Mouse (Mus musculus) skeletal muscle tissue, adult 2 months (tissue): ENCODE measurements at regions not wholly inside any gene's neighbourhood (a gene's known extent, or its start where the extent isn't known, plus 50 kb on each side); places are given as distances from the start of the nearest gene placed in this dataset.

ENCODE experiments used
- DNase-seq: peaks from one replicate; pipeline ENCODE4 v3.0.0-alpha.2; 2012; ENCODE audit warnings: low read depth, low spot score

- no peak for DNase-seq
These were observed 90.9 kb upstream of the Krr1 start for GRCm38 (mm10) chr10:111881339-111882211.

- DNase-seq: no peak
These were observed 89.9 kb upstream of the Krr1 start for GRCm38 (mm10) chr10:111882521-111882920.

GRCm38 (mm10) chr10:111884701-111885100 lies 87.8 kb upstream of the Krr1 start:
- DNase-seq: no peak

- DNase-seq: no peak
These were observed 83.4 kb upstream of the Krr1 start for GRCm38 (mm10) chr10:111889111-111889510.

DNA sequence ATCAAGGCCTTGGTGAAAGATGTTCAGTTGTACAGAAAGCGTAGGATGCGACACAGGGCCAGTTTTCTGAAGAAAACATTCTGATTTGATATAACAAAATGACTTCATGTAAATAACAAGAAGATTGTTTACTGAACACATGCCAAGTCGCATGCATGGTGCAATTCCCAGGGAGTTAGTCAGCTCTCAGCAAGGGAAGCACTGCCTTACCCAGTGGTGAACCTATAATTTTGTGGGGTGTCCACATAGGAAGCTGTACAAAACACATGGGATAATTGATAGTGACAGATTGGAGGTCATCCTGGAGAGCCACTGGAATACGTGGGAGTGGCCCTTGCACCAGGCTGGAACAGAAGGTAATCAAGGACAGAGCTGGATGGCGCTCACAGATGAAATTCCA lies 79.0 kb upstream of the Krr1 start:
- no peak for DNase-seq

- DNase-seq: peak; percentile 49
These were observed 78.5 kb upstream of the Krr1 start for GRCm38 (mm10) chr10:111893941-111894340.

GRCm38 (mm10) chr10:111897361-111897760 lies 75.1 kb upstream of the Krr1 start:
- DNase-seq: no peak

- DNase-seq: no peak
These were observed 71.4 kb upstream of the Krr1 start for GRCm38 (mm10) chr10:111900723-111901716.

DNA sequence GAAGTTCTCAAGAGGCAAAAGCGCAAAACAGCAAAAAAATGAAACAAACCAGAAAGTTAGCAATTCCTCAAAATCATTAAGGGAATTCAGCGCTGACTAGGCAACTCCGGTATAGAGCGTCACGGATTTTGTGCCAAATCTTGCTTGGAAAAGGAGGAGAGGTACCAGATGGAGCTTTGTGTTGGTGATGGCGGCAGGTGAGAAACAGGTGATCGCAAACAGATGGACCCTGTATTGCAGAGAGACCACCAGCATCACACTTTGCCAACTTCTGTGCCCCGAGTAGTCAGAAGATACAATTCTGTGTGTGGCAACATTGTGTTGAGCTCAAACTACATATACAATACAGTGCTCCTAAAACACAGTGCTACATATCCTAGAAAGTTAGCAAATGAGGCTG lies 68.5 kb upstream of the Krr1 start:
- DNase-seq: no peak

GRCm38 (mm10) chr10:111907836-111908235 lies 64.6 kb upstream of the Krr1 start:
- no peak for DNase-seq

DNA sequence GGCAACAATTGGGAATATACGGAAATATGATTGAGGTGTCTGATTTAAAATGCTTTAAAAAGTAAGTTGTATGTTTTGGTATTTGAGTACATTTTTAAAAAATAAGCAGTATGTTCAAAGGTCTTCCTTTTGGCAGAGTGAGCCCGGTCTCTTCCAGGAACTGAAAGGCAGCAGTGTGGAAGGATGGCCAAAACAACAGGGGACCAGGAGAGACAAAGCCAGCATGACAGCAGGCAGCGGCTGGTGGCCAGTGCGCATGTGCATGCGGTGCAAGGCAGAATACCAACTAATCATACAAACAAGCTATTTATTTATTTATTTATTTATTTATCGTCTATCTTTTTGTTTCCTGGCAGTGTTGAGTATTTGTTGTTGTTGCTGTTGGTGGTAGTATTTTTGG lies 59.9 kb upstream of the Krr1 start:
- DNase-seq: no peak

DNA sequence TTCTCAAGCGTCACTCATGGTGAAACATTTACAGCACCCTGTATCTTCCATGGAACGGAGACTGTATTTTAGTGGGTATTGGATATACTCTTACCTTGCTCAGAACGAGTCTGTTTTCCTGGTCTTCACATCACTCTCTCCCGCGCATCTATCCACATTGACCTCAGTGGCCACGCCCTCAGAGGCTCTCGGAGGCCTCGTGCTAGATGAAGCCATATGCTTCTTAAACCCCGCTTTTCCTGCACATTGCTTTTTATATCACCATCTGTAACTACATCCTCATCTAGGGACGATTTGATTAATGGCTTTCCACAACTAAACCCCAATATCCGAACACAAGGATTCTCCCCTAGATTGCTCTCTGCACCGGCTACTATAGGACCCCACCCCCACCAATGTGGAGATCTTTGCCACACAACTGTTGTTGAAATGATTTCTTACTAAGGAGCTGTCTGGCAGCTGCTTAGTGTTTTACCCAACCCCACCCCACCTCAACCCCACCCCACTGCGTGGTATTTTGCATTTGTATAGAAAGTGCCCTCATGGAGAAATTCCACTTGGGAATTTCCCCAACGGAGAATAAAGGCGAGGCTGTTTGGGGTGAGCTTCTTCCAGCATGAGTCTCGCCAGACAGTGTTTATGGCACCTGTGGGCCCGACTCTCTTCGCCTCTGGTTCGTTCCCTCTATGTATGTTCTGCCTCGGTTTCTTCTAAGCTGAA lies 59.2 kb upstream of the Krr1 start:
- DNase-seq: no peak

- DNase-seq: no peak
These were observed 58.2 kb upstream of the Krr1 start for GRCm38 (mm10) chr10:111914231-111914630.

GRCm38 (mm10) chr10:111918071-111918507 lies 54.4 kb upstream of the Krr1 start:
- no peak for DNase-seq

DNA sequence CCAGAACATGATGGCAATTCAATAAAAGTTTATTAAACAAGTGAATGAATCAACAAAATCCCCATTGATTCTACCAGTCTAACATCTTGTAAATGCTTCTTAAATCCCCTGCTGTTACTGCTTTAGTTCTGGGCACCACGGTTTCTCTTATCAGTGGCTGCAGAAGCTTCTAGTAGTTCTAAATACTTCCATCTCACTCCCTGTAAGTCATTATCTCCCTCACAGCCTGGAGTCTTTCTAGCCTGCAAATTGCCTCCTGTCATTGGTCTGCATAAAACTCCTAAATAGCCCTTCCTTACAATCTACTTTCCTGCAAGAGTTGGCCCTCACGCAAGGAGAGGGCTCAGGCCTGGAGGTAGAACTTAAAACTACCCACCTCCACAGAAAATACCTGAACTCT lies 53.0 kb upstream of the Krr1 start:
- DNase-seq: no peak

DNA sequence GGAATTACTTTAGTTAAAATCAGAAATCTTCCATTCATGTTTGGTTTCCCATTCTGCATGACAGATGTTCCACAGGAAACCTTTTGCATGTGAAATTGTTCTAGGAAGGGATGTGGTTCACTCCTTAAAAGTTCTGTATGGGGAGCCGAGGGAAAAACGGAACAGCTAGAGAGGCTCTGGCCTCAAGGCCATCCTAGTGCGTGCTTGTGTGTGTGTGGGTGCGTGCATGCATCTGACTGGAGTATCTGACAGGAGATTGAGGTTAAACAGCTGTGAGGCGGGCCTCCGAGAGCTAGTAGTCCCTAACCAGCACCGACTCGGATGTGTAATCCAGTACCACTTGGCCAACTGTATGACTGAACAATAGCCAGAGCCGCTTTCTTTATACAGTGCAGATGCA lies 51.0 kb upstream of the Krr1 start:
- DNase-seq: no peak
